Mouse (Mus musculus) embryonic fibroblast, embryonic 13.5 days (primary cell): ENCODE data around the gene Mlph.

Source experiments
- CTCF ChIP-seq: IDR thresholded peaks from 2 replicates; pipeline ENCODE4 v1.5.1; 2011; ENCODE audit warnings: mild to moderate bottlenecking, control low read depth, low read length, moderate library complexity, borderline replicate concordance; ENCODE audit not compliant: insufficient read depth
- POLR2A ChIP-seq: IDR thresholded peaks from 2 replicates; pipeline ENCODE4 v1.6.1; 2011; ENCODE audit warnings: low read depth, mild to moderate bottlenecking, control low read depth, low read length, moderate library complexity

GRCm38 (mm10) chr1:90866734-90867133, 48.2 kb upstream of the Mlph start:
- TF ChIP-seq POLR2A (no peak), CTCF (no peak)
